Mouse (Mus musculus) spleen, adult 2 months (tissue): ENCODE results near the gene Gm20390.

Experiments used
- CTCF ChIP-seq: fragments of 200-500 bp; IDR thresholded peaks from 2 replicates; pipeline ENCODE4 v1.5.1; 2011; ENCODE audit warnings: mild to moderate bottlenecking, inconsistent platforms; ENCODE audit not compliant: insufficient read depth, insufficient read length, insufficient replicate concordance; ENCODE audit errors: extremely low read depth
- POLR2A ChIP-seq: fragments of 200-500 bp; IDR thresholded peaks from 2 replicates; pipeline ENCODE4 v1.6.1; 2011; ENCODE audit warnings: low read depth, low read length, inconsistent platforms

- no peak for TF ChIP-seq CTCF
- no peak for TF ChIP-seq POLR2A
Measured at GRCm38 (mm10) chr11:93987625-93988327, 19.7 kb upstream of the Gm20390 start.
